Mouse (Mus musculus): ENCODE measurements around the gene Sirt7.

GRCm38 (mm10) chr11:120627468-120628300 lies 2.6 kb upstream of the Sirt7 start:
- TF ChIP-seq CTCF (IDR thresholded peaks at IDR 0.05; ENCODE audit: low read depth, low read length), result no peak
- no peak for TF ChIP-seq EP300 (IDR thresholded peaks at IDR 0.05; ENCODE audit: insufficient read depth, low read depth, low read length)
- TF ChIP-seq POLR2A (IDR thresholded peaks at IDR 0.05; ENCODE audit: insufficient read depth, low read length), result no peak
